Mouse (Mus musculus) left cerebral cortex, adult 2 months (tissue): ENCODE measurements around the gene Abcb8. TPM values are rescaled to one million over a fixed set of nuclear protein-coding genes. Genes with fewer than 3 reads are reported as not detected.
A peak's percentile ranks its signal among the peaks of the same experiment; 100 is the strongest.

Source experiments
- DNase-seq, 2 experiments: peaks; one replicate each; pipeline ENCODE4 v3.0.0; 2021 to 2022; ENCODE audit warnings: low spot score in 2 of 2, mixed read lengths in 1 of 2; ENCODE audit errors: extremely low spot score in 1 of 2
- H3K27ac ChIP-seq: fragments of 200-600 bp; 2 replicates; pipeline ENCODE4 v1.8.1; 2022
- H3K4me3 ChIP-seq: fragments of 200-600 bp; 2 replicates; pipeline ENCODE4 v1.8.1; 2022
- CTCF ChIP-seq: fragments of 200-600 bp; IDR thresholded peaks from 2 replicates; pipeline ENCODE4 v1.8.1; 2022; ENCODE audit warnings: antibody characterized with exemption, mild to moderate bottlenecking, moderate library complexity
- intact Hi-C: fragments of 180-260 bp; cut with DNase I; formaldehyde crosslinking; loops from one replicate; pipeline ENCODE4 v1.15.1; 2025
- total RNA-seq, 2 experiments: library from RNA; stranded (reverse); gene quantifications; 2 replicates each; pipeline ENCODE4 v1.2.3; 2021

Abcb8 gene
- total RNA-seq, 2 experiments from 2014 or later = 45.3 to 54.9 TPM

DNA sequence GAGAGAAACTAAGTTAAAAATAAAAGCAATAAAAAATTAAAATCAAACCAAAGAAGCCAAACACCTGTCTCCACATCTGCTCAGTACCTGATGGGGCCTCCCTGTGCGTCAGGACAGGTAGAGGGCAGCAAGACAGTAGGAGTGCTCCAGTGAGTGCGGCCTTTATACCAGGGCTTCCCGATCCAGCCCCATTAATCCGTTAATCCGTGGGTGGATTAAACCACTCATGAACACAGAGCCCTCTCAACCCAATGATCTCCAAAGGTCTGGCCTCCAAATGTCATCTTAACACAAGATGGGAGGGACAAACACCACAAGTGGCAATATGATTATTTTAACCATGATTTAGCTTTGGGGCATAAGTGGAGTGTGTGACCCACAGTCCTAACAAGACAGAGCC, 19.7 kb upstream of the Abcb8 start:
- DNase-seq = no peak
- Histone ChIP-seq H3K27ac (no peak overlapping the region), H3K4me3 (no peak overlapping the region)
- intact Hi-C loops = no loop called here
- no peak for TF ChIP-seq CTCF

- intact Hi-C loops = no loop called here
- TF ChIP-seq CTCF = no peak
- Histone ChIP-seq H3K27ac (no peak overlapping the region), H3K4me3 (no peak overlapping the region)
- DNase-seq = no peak
Measured at GRCm38 (mm10) chr5:24374216-24374615, 19.2 kb upstream of the Abcb8 start.

DNA sequence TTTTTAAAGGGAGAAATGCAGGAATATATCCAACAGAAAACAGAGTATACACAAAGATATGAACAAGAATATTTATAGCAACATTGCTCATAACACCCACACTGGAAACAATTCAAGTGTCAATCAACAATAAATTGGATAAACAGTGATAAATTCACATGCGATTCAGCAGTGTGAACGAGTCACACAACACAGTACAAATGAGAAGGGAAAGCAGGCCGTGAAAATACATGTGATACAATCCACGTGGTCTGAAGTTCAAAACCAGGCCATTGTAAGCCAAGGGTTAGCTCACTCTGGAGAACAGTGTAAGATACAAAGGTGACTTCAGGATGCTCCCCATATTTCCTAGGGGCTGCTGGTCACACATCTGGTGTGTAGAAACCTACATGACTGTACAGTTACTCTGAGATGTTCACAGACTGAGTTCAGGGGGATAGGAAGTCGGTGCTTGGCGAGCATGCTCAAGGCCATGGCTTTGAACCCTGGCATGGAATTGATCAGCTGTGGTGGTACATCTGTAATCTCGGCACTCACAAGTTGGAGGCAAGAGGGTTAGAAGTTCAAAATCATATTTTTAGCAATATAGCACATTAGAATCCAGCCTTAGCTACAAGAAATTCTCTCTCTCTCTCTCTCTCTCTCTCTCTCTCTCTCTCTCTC, 18.7 kb upstream of the Abcb8 start:
- no peak for DNase-seq
- TF ChIP-seq CTCF = no peak
- intact Hi-C loops = no loop called here
- Histone ChIP-seq H3K27ac (no peak overlapping the region), H3K4me3 (no peak overlapping the region)

DNA sequence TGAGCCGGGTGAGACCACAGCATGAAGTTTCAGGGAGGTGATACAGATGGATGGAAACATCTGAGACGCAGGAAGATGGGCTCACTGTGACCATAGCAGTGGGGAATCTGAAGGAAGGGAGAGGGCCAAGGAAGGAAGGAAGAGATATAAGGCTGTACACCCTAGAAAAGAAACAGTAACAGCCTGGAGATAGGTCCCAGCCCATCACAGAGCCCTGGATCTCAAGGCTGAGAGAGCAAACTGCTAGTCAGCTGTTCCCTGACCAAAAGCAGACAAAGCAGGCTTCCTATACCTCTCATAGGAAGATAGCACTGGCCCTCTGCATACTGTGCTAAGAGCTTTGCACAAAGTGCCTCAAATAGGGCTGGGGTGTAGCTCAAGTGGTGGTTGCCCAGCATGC, 14.8 kb upstream of the Abcb8 start:
- no peak for DNase-seq

DNA sequence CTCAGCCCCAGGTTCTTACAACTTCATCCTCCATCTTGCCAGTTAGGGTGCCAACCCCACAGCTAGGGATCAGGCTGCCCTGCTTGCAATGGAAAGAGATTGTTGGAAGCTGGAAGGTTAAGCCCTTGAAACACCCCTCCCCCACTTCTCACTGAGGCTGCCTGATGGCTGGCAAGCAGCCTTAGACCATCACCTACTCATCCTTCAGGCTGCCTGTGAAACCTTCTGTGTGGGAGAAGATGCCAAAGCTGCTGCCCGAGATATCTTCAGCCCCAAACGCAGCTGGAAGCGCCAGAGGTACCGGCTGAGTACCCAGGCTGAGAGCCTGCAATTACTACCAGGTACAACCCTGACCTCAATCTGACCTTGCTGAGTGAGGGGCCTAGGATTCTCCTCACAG, 14.0 kb upstream of the Abcb8 start:
- H3K4me3 ChIP-seq = no peak overlapping the region
- H3K27ac ChIP-seq = no peak overlapping the region
- peak in 1 of 2 experiments; percentile 28 for DNase-seq
- TF ChIP-seq CTCF = no peak
- intact Hi-C loops = no loop called here

More for the DNA sequence above, 14.8 kb upstream of the Abcb8 start:
- intact Hi-C loops = no loop called here
- H3K27ac ChIP-seq = no peak overlapping the region
- no peak overlapping the region for H3K4me3 ChIP-seq
- TF ChIP-seq CTCF = no peak

- intact Hi-C loops = no loop called here
- Histone ChIP-seq H3K27ac (no peak overlapping the region), H3K4me3 (no peak overlapping the region)
- DNase-seq = no peak
- TF ChIP-seq CTCF = no peak
Measured at GRCm38 (mm10) chr5:24380499-24380898, 13.0 kb upstream of the Abcb8 start.

GRCm38 (mm10) chr5:24381486-24381885, 12.0 kb upstream of the Abcb8 start:
- TF ChIP-seq CTCF = no peak
- no peak for DNase-seq
- intact Hi-C loops = no loop called here
- Histone ChIP-seq H3K4me3 (no peak overlapping the region), H3K27ac (no peak overlapping the region)

- no peak overlapping the region for H3K27ac ChIP-seq
- intact Hi-C loops = no loop called here
- no peak for DNase-seq
- no peak overlapping the region for H3K4me3 ChIP-seq
- no peak for TF ChIP-seq CTCF
Measured at GRCm38 (mm10) chr5:24381988-24382387, 11.5 kb upstream of the Abcb8 start.

- intact Hi-C loops = no loop called here
- TF ChIP-seq CTCF = peak; percentile 50
- peak; percentile 89 to 92 for DNase-seq
- Histone ChIP-seq H3K27ac (peak overlapping the region; percentile 95), H3K4me3 (peak overlapping the region; percentile 58)
Measured at GRCm38 (mm10) chr5:24383026-24383859, 10.2 kb upstream of the Abcb8 start.

DNA sequence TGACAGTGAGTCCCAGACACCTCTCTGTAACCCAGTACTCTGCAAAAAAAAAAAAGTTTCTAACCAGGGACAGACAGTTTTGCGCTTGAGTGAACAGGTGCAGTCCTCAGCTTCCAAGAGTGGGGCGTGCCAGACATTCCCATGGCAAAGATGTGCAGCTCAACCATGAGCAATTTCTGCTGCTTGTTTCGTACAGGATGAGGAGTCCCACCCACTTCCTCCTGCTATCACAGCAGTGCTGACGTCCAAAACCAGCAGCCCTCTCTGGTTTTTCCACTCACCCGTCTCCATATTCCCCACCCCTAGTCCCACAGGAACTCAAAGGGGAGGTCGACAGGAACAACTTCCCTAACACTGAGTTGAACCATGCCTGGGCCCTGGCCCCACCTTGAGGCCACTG, 9.1 kb upstream of the Abcb8 start:
- intact Hi-C loops = no loop called here
- no peak for DNase-seq
- TF ChIP-seq CTCF = no peak; the same call in 1 of the 2 replicates
- Histone ChIP-seq H3K4me3 (no peak overlapping the region), H3K27ac (peak overlapping the region; percentile 95)

DNA sequence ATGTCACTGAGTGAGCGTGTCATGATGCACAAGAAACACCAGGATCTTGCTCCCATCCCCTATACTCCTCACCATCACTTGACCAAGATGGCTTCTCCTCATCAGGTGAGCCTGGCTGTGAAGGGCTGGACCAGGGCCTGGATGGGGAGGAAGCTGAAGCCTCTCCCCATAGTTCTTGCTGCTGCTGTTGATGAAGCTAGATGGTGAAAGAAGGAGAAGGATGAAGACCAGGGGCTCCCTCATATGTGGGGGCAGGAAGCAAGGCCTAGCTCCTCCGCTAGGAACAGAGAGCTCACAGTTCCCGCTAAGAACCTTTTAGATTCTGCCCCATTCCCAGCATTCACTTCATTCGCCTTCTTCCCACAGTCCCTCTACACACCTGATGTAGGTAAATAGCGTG, 8.1 kb upstream of the Abcb8 start:
- intact Hi-C loops = loop anchor here (5.0 kb wide), 1 partner anchor 218 kb away; no protein-coding TSS in a partner anchor
- TF ChIP-seq CTCF = no peak
- DNase-seq = no peak
- Histone ChIP-seq H3K27ac (no peak overlapping the region; the same call in 1 of the 2 replicates), H3K4me3 (no peak overlapping the region)

GRCm38 (mm10) chr5:24385887-24386550, 7.4 kb upstream of the Abcb8 start:
- intact Hi-C loops = loop anchor here (5.0 kb wide), 1 partner anchor 219 kb away; no protein-coding TSS in a partner anchor
- DNase-seq = no peak
- Histone ChIP-seq H3K4me3 (no peak overlapping the region), H3K27ac (no peak overlapping the region)
- TF ChIP-seq CTCF = no peak
